Comparison of ENCODE assay signal across 22 mouse cellular contexts in genomic region chr14:9338220-9338619, GRCm38 (mm10).
DNase-seq lines count a peak whose midpoint lies in the region; ATAC-seq and TF ChIP-seq lines count a peak whose summit lies in the region.
"Had no signal": no experiment of that assay in that cellular context is flagged by ENCODE, and none has a peak within 500 bp of the region (broad histone marks: within the 10 kb centered on the region; RNA-seq: fewer than 3 reads in every experiment).

No protein-coding gene starts in this region.

- no peak overlapping the region for H3K27ac ChIP-seq in heart, embryonic 14.5 days (replicated peaks in 1 of 2; ENCODE audit: control insufficient read depth in 1 of 2, insufficient read depth in 1 of 2, low read depth in 2 of 2, low read length in 2 of 2)
- no peak overlapping the region for H3K27ac ChIP-seq in lung, embryonic 14.5 days (ENCODE audit: low read depth)
- H3K27ac ChIP-seq in lung, embryonic 16.5 days (ENCODE audit: low read length): no peak overlapping the region
- H3K27ac ChIP-seq: embryonic facial prominence, embryonic 13.5 days; embryonic facial prominence, embryonic 15.5 days; forebrain, embryonic 10.5 days; forebrain, embryonic 12.5 days had no signal

- H3K4me2 ChIP-seq in heart, embryonic 14.5 days (ENCODE audit: low read length): peak overlapping the region; percentile 4; the same call in 1 of the 2 replicates
- H3K4me2 ChIP-seq in lung, embryonic 14.5 days: no peak overlapping the region
- H3K4me2 ChIP-seq in lung, embryonic 16.5 days (ENCODE audit: low read depth, low read length): no peak overlapping the region
- H3K4me2 ChIP-seq: embryonic facial prominence, embryonic 13.5 days; embryonic facial prominence, embryonic 15.5 days; forebrain, embryonic 12.5 days had no signal

- H3K36me3 ChIP-seq in heart, embryonic 14.5 days (ENCODE audit: control insufficient read depth, insufficient read depth, low read length): no peaks in the 10 kb centered on the region
- H3K36me3 ChIP-seq in lung, embryonic 14.5 days (ENCODE audit: insufficient read depth): no peaks in the 10 kb centered on the region
- no peaks in the 10 kb centered on the region for H3K36me3 ChIP-seq in lung, embryonic 16.5 days (ENCODE audit: control insufficient read depth, insufficient read depth, low read length)
- H3K36me3 ChIP-seq: embryonic facial prominence, embryonic 13.5 days; embryonic facial prominence, embryonic 15.5 days; forebrain, embryonic 10.5 days; forebrain, embryonic 12.5 days had no signal

- DNase-seq in heart, postnatal 36 days: no peak
- DNase-seq in lung, embryonic 14.5 days: peak; percentile 58
- no peak for DNase-seq in lung, postnatal 14 days
- no peak for DNase-seq in lung, adult 18-20 months
- DNase-seq: adrenal gland, adult 2 months; adrenal gland, postnatal 10 days; adrenal gland, postnatal 25 days; cerebellum, adult 11 months; cerebellum, adult 18-20 months; cerebellum, adult 8-10 months; cerebellum, adult 9-11 months; cerebellum, postnatal 14 days; cerebellum, postnatal 36 days; embryo, embryonic 11 days had no signal

- H3K27me3 ChIP-seq in heart, embryonic 14.5 days (ENCODE audit: control insufficient read depth, insufficient read depth, low read length): no peaks in the 10 kb centered on the region
- no peaks in the 10 kb centered on the region for H3K27me3 ChIP-seq in lung, embryonic 14.5 days (ENCODE audit: insufficient read depth, low read length)
- H3K27me3 ChIP-seq in lung, embryonic 16.5 days (ENCODE audit: control insufficient read depth, insufficient read depth, low read depth, low read length): no peaks in the 10 kb centered on the region
- H3K27me3 ChIP-seq: embryonic facial prominence, embryonic 13.5 days; embryonic facial prominence, embryonic 15.5 days; forebrain, embryonic 12.5 days had no signal

- 27% methylated on average over 3 of the region's 3 CpGs for WGBS in heart, embryonic 14.5 days
- 44% methylated on average over 3 of the region's 3 CpGs for WGBS in lung, embryonic 14.5 days
- 50% methylated on average over 3 of the region's 3 CpGs for WGBS in lung, embryonic 16.5 days

- TF ChIP-seq CTCF in lung, embryonic 14.5 days (IDR thresholded peaks at IDR 0.05; ENCODE audit: low read depth): no peak

- peaks cover 2 to 12% of the 10 kb centered on the region in 2 experiments; a peak in 3 of 4 replicates for H3K4me1 ChIP-seq in heart, embryonic 14.5 days (ENCODE audit: control insufficient read depth in 2 of 2, insufficient read depth in 2 of 2, low read length in 2 of 2)
- H3K4me1 ChIP-seq in lung, embryonic 14.5 days (ENCODE audit: insufficient read depth): no peaks in the 10 kb centered on the region
- H3K4me1 ChIP-seq in lung, embryonic 16.5 days (replicated peaks; ENCODE audit: control insufficient read depth, insufficient read depth, low read length): no peaks in the 10 kb centered on the region; the same call in 1 of the 2 replicates
- H3K4me1 ChIP-seq: embryonic facial prominence, embryonic 13.5 days; embryonic facial prominence, embryonic 15.5 days; forebrain, embryonic 10.5 days; forebrain, embryonic 12.5 days had no signal

- ATAC-seq in heart, embryonic 14.5 days (ENCODE audit: insufficient number of reproducible peaks, insufficient read depth, low FRiP score, low read depth): no peak
- ATAC-seq in lung, embryonic 14.5 days (ENCODE audit: insufficient read depth): peak; percentile 54; the same call in 1 of the 2 replicates
- ATAC-seq in lung, embryonic 16.5 days (ENCODE audit: low read depth): peak; percentile 62; the same call in 1 of the 2 replicates
- ATAC-seq: forebrain, embryonic 14.5 days had no signal

- no peak overlapping the region for H3K9ac ChIP-seq in heart, embryonic 14.5 days (ENCODE audit: low read length)
- no peak overlapping the region for H3K9ac ChIP-seq in lung, embryonic 14.5 days
- H3K9ac ChIP-seq in lung, embryonic 16.5 days (ENCODE audit: low read length): no peak overlapping the region
- H3K9ac ChIP-seq: embryonic facial prominence, embryonic 13.5 days; embryonic facial prominence, embryonic 15.5 days; forebrain, embryonic 12.5 days had no signal

- H3K9me3 ChIP-seq in heart, embryonic 14.5 days (ENCODE audit: control insufficient read depth, low read length): no peaks in the 10 kb centered on the region
- no peaks in the 10 kb centered on the region for H3K9me3 ChIP-seq in lung, embryonic 14.5 days (ENCODE audit: low read depth, low read length)
- no peaks in the 10 kb centered on the region for H3K9me3 ChIP-seq in lung, embryonic 16.5 days (ENCODE audit: control insufficient read depth, low read length)
- H3K9me3 ChIP-seq: embryonic facial prominence, embryonic 13.5 days; embryonic facial prominence, embryonic 15.5 days; forebrain, embryonic 10.5 days; forebrain, embryonic 12.5 days had no signal

- intact Hi-C loops in heart, postnatal 36 days (cut with DNase I): no loop called here

- no peak overlapping the region for H3K4me3 ChIP-seq in heart, embryonic 14.5 days (ENCODE audit: control insufficient read depth in 1 of 2, insufficient read depth in 1 of 2, low read depth in 1 of 2, low read length in 2 of 2)
- no peak overlapping the region for H3K4me3 ChIP-seq in lung, embryonic 14.5 days (ENCODE audit: low read depth, low read length)
- no peak overlapping the region for H3K4me3 ChIP-seq in lung, embryonic 16.5 days (ENCODE audit: low read length)
- H3K4me3 ChIP-seq: embryonic facial prominence, embryonic 13.5 days; embryonic facial prominence, embryonic 15.5 days; erythroblast, embryonic 14.5 days; forebrain, embryonic 10.5 days; forebrain, embryonic 12.5 days had no signal
